Mouse (Mus musculus) small intestine, adult 2 months (tissue): ENCODE results near the gene Krt10.

ENCODE experiments used
- CTCF ChIP-seq: fragments of 200-500 bp; IDR thresholded peaks from 2 replicates; pipeline ENCODE4 v1.5.1; 2012; ENCODE audit warnings: low read depth, mild to moderate bottlenecking, control low read depth, inconsistent platforms, low read length, moderate library complexity, mixed read lengths; ENCODE audit not compliant: insufficient replicate concordance, insufficient read length; ENCODE audit errors: extremely low read depth
- POLR2A ChIP-seq: fragments of 200-500 bp; IDR thresholded peaks from 2 replicates; pipeline ENCODE4 v1.6.1; 2012; ENCODE audit warnings: low read depth, mild to moderate bottlenecking, control low read depth, inconsistent platforms, low read length, moderate library complexity

- no peak for TF ChIP-seq CTCF
- no peak for TF ChIP-seq POLR2A
These were observed 25.4 kb upstream of the Krt10 start for GRCm38 (mm10) chr11:99414463-99415147.
